Mouse (Mus musculus) mouse embryonic stem cell (cell line): ENCODE results near the gene Atxn7.

ENCODE experiments used
- in situ Hi-C, 2 experiments: fragments of 300-500 bp; cut with MboI; formaldehyde crosslinking; loops; 1 replicate in 1 of 2; 3 replicates in 1 of 2; pipeline ENCODE4 v1.14.3; 2019 to 2020; ENCODE audit warnings: low sequenced_read_pairs in 2 of 2, low pct_unique_long_range_greater_than_20kb in 1 of 2, mixed read lengths in 1 of 2; ENCODE audit not compliant: unreplicated experiment in 1 of 2

The Atxn7 gene

GRCm38 (mm10) chr14:13971644-13972234 lies 10.5 kb downstream of the Atxn7 start:
- in situ Hi-C loops = no loop called here

- in situ Hi-C loops = no loop called here
Measured at GRCm38 (mm10) chr14:13977498-13977897, 16.3 kb downstream of the Atxn7 start.

- in situ Hi-C loops = no loop called here
Measured at GRCm38 (mm10) chr14:13981286-13981685, 20.0 kb downstream of the Atxn7 start.

DNA sequence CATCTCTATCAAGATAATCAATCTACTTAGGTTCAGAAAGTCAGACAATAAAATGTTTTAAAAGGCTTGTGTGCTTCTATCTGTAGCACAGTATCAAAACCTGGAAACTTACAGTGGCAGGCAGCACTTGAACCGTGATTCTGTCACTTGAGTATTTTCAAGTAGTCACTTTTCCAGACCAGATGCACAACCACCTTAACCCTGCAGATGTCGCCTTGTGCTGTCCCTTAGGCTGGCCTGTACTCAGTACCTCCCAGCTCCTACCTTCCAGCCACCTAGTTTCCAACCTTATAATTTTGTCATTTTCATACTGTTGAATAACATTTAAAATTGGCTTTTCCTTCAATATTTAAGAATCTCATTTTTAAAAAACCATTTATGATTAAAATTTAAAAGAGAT lies 20.9 kb downstream of the Atxn7 start:
- in situ Hi-C loops = no loop called here

DNA sequence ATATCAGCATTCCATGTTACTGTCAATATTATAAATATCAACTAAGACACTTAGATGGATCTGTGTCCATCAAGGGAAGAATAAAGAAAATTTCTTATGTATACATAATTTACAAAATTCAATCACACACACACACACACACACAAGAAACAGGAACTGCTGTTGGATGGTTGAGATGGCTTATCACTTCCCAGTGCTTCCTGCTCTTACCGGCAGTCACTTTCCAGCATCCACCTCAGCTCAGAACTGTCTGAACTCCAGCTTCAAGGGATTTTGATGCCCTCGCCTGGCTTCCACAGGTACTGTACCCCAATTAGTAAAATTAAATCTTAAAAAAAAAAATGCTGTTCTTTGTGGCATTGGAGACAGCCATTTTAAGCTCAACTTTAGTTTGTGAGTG lies 27.2 kb downstream of the Atxn7 start:
- in situ Hi-C loops = no loop called here

DNA sequence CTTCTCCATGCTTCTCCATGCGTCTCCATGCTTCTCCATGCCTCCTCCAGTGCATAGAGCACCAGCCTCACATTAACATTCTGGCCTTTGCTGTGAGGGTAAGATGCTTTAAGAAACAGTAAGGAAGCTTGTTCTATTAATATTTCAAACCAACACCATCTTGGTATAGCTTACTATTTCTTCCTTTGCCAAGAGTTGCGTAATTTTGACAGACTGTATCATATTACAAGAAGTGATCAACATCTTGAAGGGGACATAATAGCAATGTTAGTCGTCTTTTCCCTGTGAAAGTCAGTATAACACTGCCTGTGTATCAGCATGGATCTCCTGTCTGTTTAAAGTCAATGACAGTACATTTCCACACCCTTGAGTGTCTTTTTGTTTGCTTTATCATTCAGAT lies 29.5 kb downstream of the Atxn7 start:
- in situ Hi-C loops = no loop called here

DNA sequence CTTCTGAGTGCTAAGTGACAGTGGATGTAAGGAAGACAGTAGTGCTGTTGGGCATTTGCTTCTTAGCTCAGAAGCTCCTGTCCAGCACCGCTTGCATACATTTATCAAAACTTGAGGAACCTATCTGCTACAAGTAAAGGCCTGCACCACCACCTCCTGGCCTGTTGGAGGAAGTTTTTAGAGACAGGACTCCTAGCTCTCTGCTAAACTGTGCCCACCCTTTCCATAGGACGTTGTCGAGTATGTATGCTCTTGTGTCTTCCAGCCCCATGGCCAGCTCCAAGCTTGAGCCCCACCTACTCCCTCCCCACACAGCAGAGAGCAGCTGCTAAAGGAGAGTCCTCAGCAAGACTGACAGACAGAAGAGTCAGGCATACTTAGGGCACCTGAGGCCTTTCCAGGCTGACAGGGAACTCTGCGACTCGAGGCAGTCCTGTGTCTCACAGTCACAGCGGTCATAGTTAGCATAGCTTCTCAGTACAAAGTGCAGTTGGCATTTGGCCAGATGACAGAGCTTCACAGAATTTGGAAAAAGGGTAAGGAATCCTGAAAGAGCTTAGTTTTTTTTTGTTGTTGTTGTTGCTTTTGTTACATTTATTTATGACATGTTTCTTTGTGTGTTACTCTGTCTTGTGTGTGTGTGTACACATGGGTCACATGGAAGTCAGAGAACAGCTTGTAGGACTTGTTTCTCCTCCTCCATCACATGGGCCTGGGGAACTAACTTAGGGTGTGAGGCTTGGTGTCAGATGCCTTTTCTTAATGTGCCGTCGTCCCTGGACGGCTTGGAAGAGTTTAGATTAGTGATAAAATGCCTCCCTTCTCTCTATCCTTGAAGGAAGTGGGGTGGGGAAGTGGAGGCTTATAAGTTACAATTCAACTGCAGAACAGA lies 34.2 kb downstream of the Atxn7 start:
- in situ Hi-C loops = no loop called here

DNA sequence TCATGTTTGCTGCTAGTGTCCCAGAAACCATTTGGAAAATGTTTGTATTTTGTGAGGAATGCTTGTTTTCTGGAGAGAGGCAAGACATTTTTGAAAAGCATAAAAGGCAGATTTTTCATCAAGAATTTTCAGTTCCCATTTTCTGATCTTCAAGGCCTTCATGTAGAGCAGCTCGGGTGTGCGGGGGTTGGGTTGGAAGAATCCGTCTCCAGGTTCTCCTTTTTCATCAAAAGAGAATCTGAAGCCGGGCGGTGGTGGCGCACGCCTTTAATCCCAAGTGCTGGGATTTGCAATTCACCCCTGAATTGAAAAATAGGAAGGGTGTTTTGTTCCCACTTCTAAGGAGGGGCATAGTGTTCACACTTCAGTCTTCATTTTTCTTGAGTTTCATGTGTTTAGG lies 41.5 kb downstream of the Atxn7 start:
- in situ Hi-C loops = no loop called here

DNA sequence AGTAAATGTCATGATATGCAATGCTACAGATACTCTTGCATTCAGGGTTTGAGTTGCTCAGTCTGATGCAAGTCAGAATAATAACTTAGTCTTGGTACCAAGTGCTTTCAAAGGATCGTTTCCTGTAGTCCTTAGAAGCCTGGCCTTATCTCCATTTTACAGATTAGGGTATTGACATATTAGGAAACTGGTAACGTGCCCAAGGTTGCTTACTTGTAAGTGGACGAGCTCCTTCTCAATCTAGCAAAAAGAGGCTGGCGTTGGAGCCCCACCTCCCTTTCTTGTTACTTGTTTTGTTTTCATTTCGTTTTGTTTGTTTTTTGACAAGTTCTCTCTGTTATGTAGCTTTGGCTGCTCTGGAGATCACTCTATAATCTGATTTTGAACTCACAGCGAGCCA lies 48.5 kb downstream of the Atxn7 start:
- in situ Hi-C loops = no loop called here

DNA sequence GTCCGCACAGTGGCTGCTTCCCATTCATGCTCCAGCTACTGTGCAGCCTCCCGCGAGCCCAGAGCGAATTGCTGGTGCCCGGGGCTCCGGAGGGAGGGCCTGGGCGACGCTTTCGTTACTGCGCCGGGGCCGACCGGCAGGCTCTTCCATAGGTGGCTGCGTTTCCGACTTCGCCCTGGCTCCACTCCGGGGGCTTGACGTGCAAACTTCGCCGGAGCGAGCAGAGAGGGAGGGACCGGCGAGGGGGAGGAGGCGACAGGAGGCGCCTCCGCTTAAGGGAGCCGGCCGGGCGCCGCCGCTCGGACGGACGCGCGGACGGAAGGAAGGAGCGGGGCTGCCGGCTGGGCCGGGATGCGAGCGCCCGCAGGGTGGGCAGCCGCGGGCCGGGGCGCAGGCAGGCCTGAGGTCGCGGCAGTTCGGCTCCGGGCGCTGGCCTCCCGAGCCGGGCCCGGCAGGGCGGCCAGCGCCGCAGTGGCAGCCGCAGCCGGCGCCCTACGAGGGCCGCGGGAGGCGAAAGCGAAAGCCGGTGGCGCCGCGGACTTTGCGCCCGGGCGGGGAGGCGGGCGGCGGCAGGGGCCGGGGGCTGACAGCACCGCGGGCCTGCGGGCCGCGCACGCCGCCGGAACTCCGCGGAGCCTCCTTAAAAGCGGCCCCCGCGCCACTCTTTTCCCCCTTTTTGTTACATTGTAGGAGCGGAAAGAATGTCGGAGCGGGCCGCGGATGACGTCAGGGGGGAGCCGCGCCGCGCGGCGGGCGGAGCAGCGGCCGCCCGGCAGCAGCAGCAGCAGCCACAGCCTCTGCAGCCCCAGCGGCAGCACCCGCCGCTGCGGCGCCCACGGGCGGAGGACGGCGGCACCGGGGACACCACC lies 51.4 kb downstream of the Atxn7 start:
- in situ Hi-C loops = no loop called here

DNA sequence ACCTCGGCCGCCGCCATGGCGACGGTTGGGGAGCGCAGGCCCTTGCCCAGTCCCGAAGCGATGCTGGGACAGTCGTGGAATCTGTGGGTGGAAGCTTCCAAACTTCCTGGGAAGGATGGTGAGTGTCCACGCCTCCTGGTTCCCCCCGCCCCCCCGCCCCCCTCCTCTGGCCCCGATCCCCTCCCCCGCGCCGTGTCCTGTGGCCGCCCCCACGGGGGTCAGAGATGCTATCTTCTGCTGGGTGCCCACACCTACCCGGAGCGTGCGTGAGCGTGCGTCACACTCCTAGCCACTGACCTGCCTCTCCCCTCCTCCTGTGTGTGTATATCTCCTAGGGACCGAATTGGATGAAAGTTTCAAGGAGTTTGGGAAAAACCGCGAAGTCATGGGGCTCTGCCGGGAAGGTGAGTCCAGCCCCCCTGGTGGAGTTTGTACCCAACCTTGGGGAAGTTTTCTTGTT lies 52.0 kb downstream of the Atxn7 start:
- in situ Hi-C loops = no loop called here

GRCm38 (mm10) chr14:14014636-14015375 lies 53.6 kb downstream of the Atxn7 start:
- in situ Hi-C loops = no loop called here

- in situ Hi-C loops = no loop called here
Measured at GRCm38 (mm10) chr14:14019155-14019894, 58.1 kb downstream of the Atxn7 start.

DNA sequence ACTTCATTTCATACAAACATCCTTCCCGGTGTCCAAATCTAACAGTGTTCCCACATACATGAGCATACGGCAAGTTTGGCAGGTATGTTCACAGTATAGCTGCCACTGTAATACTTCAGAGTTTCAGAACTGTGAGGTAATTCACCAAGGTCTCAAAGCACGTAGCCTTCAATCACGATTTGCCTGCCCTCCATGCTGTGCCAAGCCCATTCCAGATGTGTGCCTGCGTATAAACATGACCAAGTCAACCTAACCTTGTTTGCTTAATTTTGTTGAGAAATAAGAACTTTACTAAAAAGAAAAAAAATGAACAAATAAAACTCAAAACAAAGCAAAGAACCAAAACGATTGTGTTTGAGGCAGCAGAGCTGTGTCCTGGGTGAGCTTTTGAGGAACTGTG lies 60.0 kb downstream of the Atxn7 start:
- in situ Hi-C loops = no loop called here

DNA sequence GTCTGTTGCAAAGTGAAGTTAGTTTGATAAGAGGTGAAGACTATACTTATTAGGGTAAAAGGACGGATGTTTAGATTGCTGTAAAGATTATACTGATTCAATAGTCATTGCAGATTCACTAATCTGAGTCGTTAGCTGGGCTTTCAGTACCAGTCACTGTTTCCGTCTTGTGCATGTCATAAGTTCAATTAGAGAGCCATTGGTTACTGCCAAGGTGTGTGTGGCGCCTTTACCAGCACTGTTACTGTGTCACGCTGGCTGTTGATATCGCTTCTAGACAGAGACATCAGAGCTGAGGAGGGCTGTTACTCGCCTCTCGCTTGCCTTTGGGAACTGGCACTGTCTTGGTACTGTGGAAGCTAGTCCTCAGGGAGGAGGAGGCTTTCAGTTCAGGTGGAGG lies 64.6 kb downstream of the Atxn7 start:
- in situ Hi-C loops = no loop called here

DNA sequence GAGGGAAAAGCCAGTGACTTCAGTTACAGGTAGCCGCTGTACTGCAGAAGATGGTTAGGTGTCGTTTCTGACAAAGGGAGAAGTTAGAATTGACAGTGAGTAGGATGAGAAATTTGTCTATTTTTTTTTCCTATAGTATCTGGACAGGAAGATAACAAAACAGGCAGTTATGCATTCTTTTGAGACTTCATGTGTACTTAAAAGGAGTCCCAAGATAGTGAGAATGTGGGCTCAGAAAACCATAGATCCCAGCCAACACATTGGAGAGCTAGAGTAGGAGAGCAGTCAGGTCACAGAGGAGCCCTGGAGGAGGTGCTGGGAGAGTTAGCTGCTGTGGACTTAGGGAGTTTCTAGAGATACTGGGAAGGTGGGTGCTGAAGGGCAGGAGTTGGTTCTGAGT lies 69.4 kb downstream of the Atxn7 start:
- in situ Hi-C loops = no loop called here

DNA sequence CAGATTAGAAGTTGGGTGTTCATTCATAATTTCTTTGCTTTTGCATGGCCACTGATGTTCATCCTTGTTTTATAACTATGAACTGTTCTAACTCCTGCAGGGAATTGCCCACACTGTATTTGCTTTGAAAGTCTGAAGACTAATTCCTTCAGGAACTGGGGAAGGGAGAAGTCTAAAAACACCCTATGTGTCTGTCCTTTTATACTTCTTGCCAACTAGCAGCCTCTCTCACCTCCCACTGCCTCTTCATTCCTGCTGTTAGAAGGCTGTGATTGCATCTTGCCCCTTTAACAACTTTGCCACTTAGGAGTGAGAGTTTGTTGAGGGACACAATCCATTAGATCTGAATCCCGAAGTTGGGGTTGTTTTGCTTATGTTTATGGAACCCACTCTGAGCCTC lies 71.6 kb downstream of the Atxn7 start:
- in situ Hi-C loops = no loop called here

DNA sequence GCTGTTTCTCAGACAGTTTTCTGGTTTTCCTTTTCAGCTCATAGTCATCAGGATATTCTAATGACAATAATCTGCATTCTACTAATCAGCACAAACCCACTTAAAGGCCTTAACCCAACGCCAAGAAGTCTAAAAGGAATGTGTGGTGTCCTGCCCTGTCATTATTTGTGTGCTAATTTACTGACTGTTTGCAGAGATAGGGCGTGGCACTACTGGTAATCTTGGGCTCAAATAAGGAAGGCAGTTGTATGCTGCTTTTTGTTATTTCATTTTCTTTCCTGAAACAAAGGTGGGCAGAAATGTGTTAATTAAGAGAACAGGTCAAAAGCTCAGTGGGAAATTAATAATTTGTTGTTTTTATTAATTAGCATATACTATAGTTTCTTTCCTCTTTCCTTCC lies 75.1 kb downstream of the Atxn7 start:
- in situ Hi-C loops = no loop called here
